Mouse (Mus musculus): Measurements from ENCODE around the gene Chst4.

Gene Chst4

GRCm38 (mm10) chr8:110006312-110007023, 33.1 kb downstream of the Chst4 start:
- no peak for DNase-seq

- no peak for DNase-seq
Observed at GRCm38 (mm10) chr8:110004300-110004699, 35.2 kb downstream of the Chst4 start.

GRCm38 (mm10) chr8:110002953-110003352, 36.6 kb downstream of the Chst4 start:
- DNase-seq = peak; percentile 71

- no peak for DNase-seq
Observed at GRCm38 (mm10) chr8:109999974-110000373, 39.6 kb downstream of the Chst4 start.

GRCm38 (mm10) chr8:109998066-109998465, 41.5 kb downstream of the Chst4 start:
- DNase-seq = no peak

GRCm38 (mm10) chr8:109997381-109997780, 42.2 kb downstream of the Chst4 start:
- no peak for DNase-seq

GRCm38 (mm10) chr8:109992951-109993350, 46.6 kb downstream of the Chst4 start:
- DNase-seq = no peak

GRCm38 (mm10) chr8:109992166-109992565, 47.4 kb downstream of the Chst4 start:
- DNase-seq = no peak

- DNase-seq = no peak
Observed at GRCm38 (mm10) chr8:109990224-109990623, 49.3 kb downstream of the Chst4 start, which contains the start of gene Tat. Tat (plus strand) TSS chr8:109990437.

- DNase-seq = no peak
Observed at GRCm38 (mm10) chr8:109989151-109989550, 50.4 kb downstream of the Chst4 start.

GRCm38 (mm10) chr8:109987776-109988175, 51.8 kb downstream of the Chst4 start:
- no peak for DNase-seq

GRCm38 (mm10) chr8:109986384-109986783, 53.2 kb downstream of the Chst4 start:
- DNase-seq = no peak

GRCm38 (mm10) chr8:109983944-109984343, 55.6 kb downstream of the Chst4 start:
- no peak for DNase-seq

GRCm38 (mm10) chr8:109982386-109983105, 57.0 kb downstream of the Chst4 start:
- peak; percentile 40 for DNase-seq

- no peak for DNase-seq
Observed at GRCm38 (mm10) chr8:109979339-109979738, 60.2 kb downstream of the Chst4 start.
